Mouse (Mus musculus) liver, adult 2 months (tissue): Measurements from ENCODE around the gene Plcb1. TPM values are rescaled to one million over a fixed set of nuclear protein-coding genes. Genes with fewer than 3 reads are reported as not detected.

Source experiments
- DNase-seq: peaks from one replicate; pipeline ENCODE4 v3.0.0-alpha.2; 2011; ENCODE audit warnings: low read depth, low spot score; ENCODE audit errors: extremely low read depth
- H3K27ac ChIP-seq: fragments of 200-500 bp; replicated peaks from 2 replicates; pipeline ENCODE4 v1.5.1; 2012; ENCODE audit warnings: low read depth, mild to moderate bottlenecking, control low read depth, inconsistent platforms, low read length; ENCODE audit not compliant: insufficient read depth
- H3K27me3 ChIP-seq: fragments of 200-500 bp; 2 replicates; pipeline ENCODE4 v1.6.1; 2012; ENCODE audit warnings: mild to moderate bottlenecking, moderate library complexity, low read length, inconsistent platforms; ENCODE audit not compliant: control insufficient read depth, insufficient read depth
- H3K36me3 ChIP-seq: fragments of 200-500 bp; 2 replicates; pipeline ENCODE4 v1.6.1; 2012; ENCODE audit warnings: low read length, inconsistent platforms; ENCODE audit not compliant: control insufficient read depth, insufficient read depth
- H3K4me1 ChIP-seq: fragments of 200-500 bp; 2 replicates; pipeline ENCODE4 v1.6.1; 2011; ENCODE audit warnings: low read length; ENCODE audit not compliant: control insufficient read depth, insufficient read depth
- H3K4me3 ChIP-seq: fragments of 200-500 bp; 2 replicates; pipeline ENCODE4 v1.5.1; 2011; ENCODE audit warnings: low read depth, mild to moderate bottlenecking, control low read depth, low read length, moderate library complexity; ENCODE audit not compliant: insufficient read depth
- H3K79me2 ChIP-seq: fragments of 200-500 bp; 2 replicates; pipeline ENCODE4 v1.6.1; 2012; ENCODE audit warnings: inconsistent platforms, mild to moderate bottlenecking, low read length, moderate library complexity; ENCODE audit not compliant: control insufficient read depth, insufficient read depth
- H3K9ac ChIP-seq: fragments of 200-500 bp; 2 replicates; pipeline ENCODE4 v1.6.1; 2012; ENCODE audit warnings: low read depth, mild to moderate bottlenecking, control low read depth, inconsistent platforms, low read length
- CTCF ChIP-seq: fragments of 200-500 bp; IDR thresholded peaks from 2 replicates; pipeline ENCODE4 v1.5.1; 2011; ENCODE audit warnings: low read depth, low read length, control low read depth
- POLR2A ChIP-seq: fragments of 200-500 bp; IDR thresholded peaks from 2 replicates; pipeline ENCODE4 v1.6.1; 2011; ENCODE audit warnings: low read length, control low read depth; ENCODE audit not compliant: insufficient read depth; ENCODE audit errors: extremely low read depth
- WGBS: fragments of 180-500 bp; shearing (Covaris S2); methylation state at CpG from one replicate; pipeline ENCODE4 v1.1.7; 2018; 5-methylcytosine and 5-hydroxymethylcytosine counted together
- polyA plus RNA-seq: library from polyadenylated mRNA; depleted of rRNA; stranded (reverse); fragments of >200 nt; gene quantifications from 2 replicates; pipeline ENCODE4 v1.2.3, GENCODE M21; 2012
- total RNA-seq: library from RNA; depleted of rRNA; stranded (reverse); fragments of >200 nt; gene quantifications from 2 replicates; pipeline ENCODE4 v1.2.3, GENCODE M21; 2014

The Plcb1 gene
- total and polyA plus RNA-seq, 2 experiments: 0.88 to 15.4 TPM

DNA sequence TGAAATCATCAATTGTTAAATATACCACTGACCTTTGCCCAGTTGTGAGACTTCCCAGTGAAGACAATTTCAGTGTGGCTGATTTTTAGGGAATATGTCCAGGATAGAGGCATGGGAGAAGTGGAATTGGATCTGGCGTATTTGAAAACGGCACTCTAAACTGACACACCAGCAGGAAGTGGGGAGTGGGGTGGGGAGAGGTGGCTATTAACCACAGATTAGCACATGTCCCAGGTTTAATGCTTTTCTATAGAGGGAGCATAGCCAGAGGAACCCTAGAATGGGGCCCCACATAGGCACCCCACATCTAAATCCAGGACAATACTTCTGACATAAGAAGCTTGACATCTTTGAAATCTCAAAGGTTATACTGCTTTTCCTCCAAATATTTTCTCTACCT lies 699.4 kb downstream of the Plcb1 start:
- WGBS: 88% methylated on average over 2 of the region's 2 CpGs
- no peak overlapping the region for H3K27ac ChIP-seq
- TF ChIP-seq POLR2A (no peak), CTCF (no peak)
- H3K4me1 ChIP-seq: no peaks in the 10 kb centered on the region
- no peaks in the 10 kb centered on the region for H3K36me3 ChIP-seq
- H3K4me3 ChIP-seq: no peak overlapping the region
- DNase-seq: no peak
- H3K79me2 ChIP-seq: no peaks in the 10 kb centered on the region
- H3K27me3 ChIP-seq: 0 out of 2 replicates have a peak, but pooled peaks cover 2% of the 10 kb centered on the region
- H3K9ac ChIP-seq: no peak overlapping the region

DNA sequence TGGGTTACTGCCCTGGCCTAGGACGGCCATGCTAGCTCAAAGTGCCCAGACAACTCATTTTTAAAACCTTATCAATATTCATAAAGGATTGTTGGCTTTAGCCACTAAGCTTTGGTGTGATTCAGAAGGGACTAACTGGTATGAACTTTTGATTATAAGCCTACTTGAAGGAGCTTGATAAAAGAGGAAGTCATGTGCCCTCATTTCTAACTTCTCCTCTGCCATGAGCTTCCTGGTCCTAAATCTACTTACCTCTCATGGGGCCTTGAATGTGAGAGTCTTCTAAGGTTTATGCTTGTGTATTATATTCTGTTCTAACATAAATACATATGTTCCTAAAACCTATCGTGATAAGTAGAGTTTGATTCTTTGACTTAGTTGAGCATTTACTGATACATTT lies 702.4 kb downstream of the Plcb1 start:
- H3K4me3 ChIP-seq: no peak overlapping the region
- H3K36me3 ChIP-seq: no peaks in the 10 kb centered on the region
- DNase-seq: no peak
- no peaks in the 10 kb centered on the region for H3K4me1 ChIP-seq
- TF ChIP-seq CTCF (no peak), POLR2A (no peak)
- H3K79me2 ChIP-seq: no peaks in the 10 kb centered on the region
- 90% methylated on average over 2 of the region's 2 CpGs for WGBS
- no peaks in the 10 kb centered on the region for H3K27me3 ChIP-seq
- no peak overlapping the region for H3K27ac ChIP-seq
- H3K9ac ChIP-seq: no peak overlapping the region

- no peaks in the 10 kb centered on the region for H3K79me2 ChIP-seq
- H3K27ac ChIP-seq: no peak overlapping the region
- H3K4me3 ChIP-seq: no peak overlapping the region
- H3K27me3 ChIP-seq: no peaks in the 10 kb centered on the region
- no peak overlapping the region for H3K9ac ChIP-seq
- TF ChIP-seq POLR2A (no peak), CTCF (no peak)
- no peaks in the 10 kb centered on the region for H3K4me1 ChIP-seq
- no peaks in the 10 kb centered on the region for H3K36me3 ChIP-seq
- 97% methylated on average over 2 of the region's 2 CpGs for WGBS
- DNase-seq: no peak
Measured at GRCm38 (mm10) chr2:135489127-135489526, 703.3 kb downstream of the Plcb1 start.

GRCm38 (mm10) chr2:135492777-135493176 lies 706.9 kb downstream of the Plcb1 start:
- WGBS: 80% methylated on average over 9 of the region's 9 CpGs
- Histone ChIP-seq H3K27me3 (no peaks in the 10 kb centered on the region), H3K9ac (no peak overlapping the region), H3K4me1 (no peaks in the 10 kb centered on the region), H3K36me3 (no peaks in the 10 kb centered on the region), H3K79me2 (no peaks in the 10 kb centered on the region), H3K4me3 (no peak overlapping the region), H3K27ac (no peak overlapping the region)
- TF ChIP-seq CTCF: no peak
- no peak for TF ChIP-seq POLR2A
- no peak for DNase-seq

DNA sequence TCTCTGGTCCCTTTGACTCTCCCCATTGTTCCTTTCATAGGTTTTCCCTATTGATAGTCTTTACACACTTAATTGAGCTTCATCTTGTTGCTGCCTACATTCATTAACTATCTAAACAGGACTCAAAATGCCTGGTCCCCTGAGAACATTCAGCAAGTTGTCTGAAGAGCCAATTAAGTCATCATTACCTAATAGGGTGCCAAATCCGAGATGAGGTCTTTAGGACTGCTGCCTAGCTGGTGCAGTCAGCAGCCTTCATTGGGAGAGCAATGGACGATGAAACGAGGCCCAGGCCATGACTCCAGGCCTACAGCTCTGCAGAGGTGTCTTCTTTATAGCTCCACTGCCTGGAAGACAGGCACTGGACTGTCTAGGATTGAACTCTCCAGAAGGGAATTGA lies 710.7 kb downstream of the Plcb1 start:
- H3K27me3 ChIP-seq: no peaks in the 10 kb centered on the region
- 62% methylated on average over 3 of the region's 3 CpGs for WGBS
- no peaks in the 10 kb centered on the region for H3K36me3 ChIP-seq
- H3K27ac ChIP-seq: no peak overlapping the region
- H3K9ac ChIP-seq: no peak overlapping the region
- DNase-seq: no peak
- no peaks in the 10 kb centered on the region for H3K79me2 ChIP-seq
- no peaks in the 10 kb centered on the region for H3K4me1 ChIP-seq
- no peak overlapping the region for H3K4me3 ChIP-seq
- no peak for TF ChIP-seq CTCF
- no peak for TF ChIP-seq POLR2A

DNA sequence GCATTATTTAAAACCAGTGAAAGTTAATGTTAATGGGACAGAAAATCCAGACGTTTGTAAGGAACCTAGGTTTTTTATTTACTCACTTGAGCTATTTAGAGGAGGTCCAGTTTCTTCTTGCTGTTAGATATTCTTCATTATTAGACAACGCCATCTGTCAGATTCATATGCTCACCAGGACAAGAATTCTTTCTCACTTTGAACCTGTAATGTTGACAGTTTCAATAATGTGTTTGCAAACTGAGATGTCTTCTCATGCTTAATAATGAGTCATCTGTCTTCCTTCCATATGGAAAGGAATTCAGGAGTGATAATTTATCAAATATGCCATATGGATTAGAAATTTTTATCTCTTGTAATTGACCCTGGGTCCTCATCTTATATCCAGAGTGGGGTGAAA lies 711.4 kb downstream of the Plcb1 start:
- WGBS: 79% methylated on average over 2 of the region's 2 CpGs
- TF ChIP-seq CTCF: no peak
- no peak for TF ChIP-seq POLR2A

More for the DNA sequence above, 711.4 kb downstream of the Plcb1 start:
- H3K36me3 ChIP-seq: no peaks in the 10 kb centered on the region
- no peaks in the 10 kb centered on the region for H3K79me2 ChIP-seq
- no peak overlapping the region for H3K4me3 ChIP-seq
- H3K27ac ChIP-seq: no peak overlapping the region
- H3K27me3 ChIP-seq: no peaks in the 10 kb centered on the region
- no peak for DNase-seq
- H3K4me1 ChIP-seq: no peaks in the 10 kb centered on the region
- no peak overlapping the region for H3K9ac ChIP-seq
